Mouse (Mus musculus) cortical plate, adult 2 months (tissue): ENCODE measurements around the gene Dnm1. TPM values are rescaled to one million over a fixed set of nuclear protein-coding genes. Genes with fewer than 3 reads are reported as not detected.

Experiments used
- H3K27ac ChIP-seq: fragments of 200-500 bp; 2 replicates; pipeline ENCODE4 v1.5.1; 2012; ENCODE audit warnings: low read length, control low read depth, inconsistent platforms; ENCODE audit not compliant: insufficient read depth
- H3K4me1 ChIP-seq: fragments of 200-500 bp; 2 replicates; pipeline ENCODE4 v1.6.1; 2011; ENCODE audit warnings: low read length; ENCODE audit not compliant: control insufficient read depth, insufficient read depth
- H3K4me3 ChIP-seq: fragments of 200-500 bp; 2 replicates; pipeline ENCODE4 v1.5.1; 2011; ENCODE audit warnings: mild to moderate bottlenecking, low read length, control low read depth; ENCODE audit not compliant: insufficient read depth
- CTCF ChIP-seq: fragments of 200-500 bp; IDR thresholded peaks from 2 replicates; pipeline ENCODE4 v1.5.1; 2011; ENCODE audit warnings: mild to moderate bottlenecking, control low read depth, low read length; ENCODE audit not compliant: insufficient read depth; ENCODE audit errors: extremely low read depth
- POLR2A ChIP-seq: fragments of 200-500 bp; IDR thresholded peaks from 2 replicates; pipeline ENCODE4 v1.6.1; 2011; ENCODE audit warnings: mild to moderate bottlenecking, low read length, control low read depth; ENCODE audit not compliant: insufficient read depth; ENCODE audit errors: extremely low read depth
- polyA plus RNA-seq: library from polyadenylated mRNA; depleted of rRNA; stranded (reverse); fragments of >200 nt; gene quantifications from 2 replicates; pipeline ENCODE4 v1.2.3, GENCODE M21; 2012; rRNA removed

The Dnm1 gene
- polyA plus RNA-seq, result 1,325 and 1,395 TPM in 2 replicates

DNA sequence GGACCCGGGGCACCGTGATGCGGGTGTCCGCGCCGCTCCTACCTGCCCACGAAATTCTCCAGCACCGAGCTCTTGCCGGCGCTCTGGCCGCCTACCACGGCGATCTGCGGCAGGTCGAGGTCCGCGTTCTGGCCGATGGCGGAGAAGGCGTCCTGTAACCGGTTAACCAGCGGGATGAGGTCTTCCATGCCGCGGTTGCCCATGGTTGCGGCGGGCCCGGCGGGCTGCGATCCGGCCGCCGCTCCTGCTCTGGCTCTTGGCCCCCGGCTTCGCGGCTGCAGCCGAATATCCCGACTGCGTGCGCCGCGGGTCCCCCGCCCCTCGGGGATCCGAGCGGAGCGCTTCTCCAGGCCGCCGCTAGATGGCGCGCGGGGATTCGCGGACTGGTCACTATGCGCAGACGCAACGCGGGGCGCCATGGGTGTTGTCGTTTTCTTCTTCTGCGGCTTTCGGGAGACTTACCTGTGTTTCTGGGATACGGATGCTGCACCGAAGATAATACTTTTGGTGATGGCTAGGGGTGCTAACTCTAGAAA, at the start of gene Dnm1:
TSS of gene Dnm1 (minus strand) at position 332 of the 536 bp plus-strand sequence.
- H3K4me3 ChIP-seq, result peak within 1 kb of the TSS; percentile 88

DNA sequence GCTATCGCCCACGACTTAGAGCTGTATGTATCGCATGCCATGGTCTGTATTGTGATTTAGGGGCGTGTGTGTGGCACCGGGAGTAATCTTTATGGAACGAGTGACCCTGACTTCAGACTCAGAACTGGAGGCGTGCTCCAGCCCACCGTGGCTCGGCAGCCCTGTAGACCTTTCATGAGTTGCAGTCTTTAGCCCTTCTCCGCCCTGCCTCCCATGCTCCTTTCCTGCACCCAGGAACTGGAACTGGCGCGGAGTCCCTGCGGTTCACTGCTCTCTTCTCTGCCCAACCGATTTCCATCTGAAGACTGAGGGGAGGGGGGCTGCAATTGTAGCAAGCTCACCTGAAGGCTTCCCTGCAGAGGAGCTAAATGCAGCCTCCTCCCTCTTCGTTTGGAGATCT, 43.6 kb upstream of the Dnm1 start:
- Histone ChIP-seq H3K27ac (peak overlapping the region; percentile 22; the same call in 1 of the 2 replicates), H3K4me3 (peak overlapping the region; percentile 97), H3K4me1 (peaks cover 1% of the 10 kb centered on the region)
- TF ChIP-seq POLR2A, result no peak
- no peak for TF ChIP-seq CTCF

More for the DNA sequence above, at the start of gene Dnm1:
- Histone ChIP-seq H3K27ac (peak within 1 kb of the TSS; percentile 97), H3K4me1 (peaks cover 5% of the 10 kb centered on the region)
- TF ChIP-seq CTCF, result peak; percentile 60
- TF ChIP-seq POLR2A, result peak; percentile 53; the same call in 1 of the 2 replicates

DNA sequence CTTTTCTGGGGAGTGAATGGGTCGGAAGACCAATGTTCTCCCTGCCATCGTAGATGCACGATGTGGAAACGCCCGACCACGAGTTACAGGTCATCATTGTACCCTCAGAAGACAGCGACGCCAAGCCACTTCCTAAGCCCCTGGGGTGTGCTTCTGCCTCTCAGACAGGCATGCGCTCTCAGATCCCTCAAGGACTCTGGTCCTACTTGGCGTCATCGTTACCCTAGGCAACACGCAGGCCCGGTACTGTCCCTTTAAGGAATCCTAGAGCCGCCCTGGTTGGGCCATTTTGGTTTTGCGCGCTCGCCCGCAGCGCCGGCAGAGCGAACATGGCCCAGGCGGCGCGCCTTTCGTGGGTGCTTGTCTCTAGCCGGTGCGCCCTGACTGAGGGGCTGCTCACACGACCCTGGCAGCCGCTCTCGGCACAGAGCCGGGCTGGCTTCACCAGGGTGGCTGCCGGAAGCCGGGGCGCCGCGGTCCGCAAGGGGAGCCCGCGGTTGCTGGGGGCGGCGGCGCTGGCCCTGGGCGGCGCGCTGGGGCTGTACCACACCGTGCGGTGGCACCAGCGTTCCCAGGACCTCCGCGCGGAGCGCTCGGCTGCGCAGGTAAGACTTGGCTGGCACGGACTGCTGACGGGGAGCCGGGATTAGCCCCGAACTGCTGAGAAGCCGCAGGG, 42.9 kb upstream of the Dnm1 start:
- Histone ChIP-seq H3K27ac (peak overlapping the region; percentile 76), H3K4me1 (peaks cover 1% of the 10 kb centered on the region)
- TF ChIP-seq CTCF (no peak), POLR2A (peak; percentile 84; the same call in 1 of the 2 replicates)

DNA sequence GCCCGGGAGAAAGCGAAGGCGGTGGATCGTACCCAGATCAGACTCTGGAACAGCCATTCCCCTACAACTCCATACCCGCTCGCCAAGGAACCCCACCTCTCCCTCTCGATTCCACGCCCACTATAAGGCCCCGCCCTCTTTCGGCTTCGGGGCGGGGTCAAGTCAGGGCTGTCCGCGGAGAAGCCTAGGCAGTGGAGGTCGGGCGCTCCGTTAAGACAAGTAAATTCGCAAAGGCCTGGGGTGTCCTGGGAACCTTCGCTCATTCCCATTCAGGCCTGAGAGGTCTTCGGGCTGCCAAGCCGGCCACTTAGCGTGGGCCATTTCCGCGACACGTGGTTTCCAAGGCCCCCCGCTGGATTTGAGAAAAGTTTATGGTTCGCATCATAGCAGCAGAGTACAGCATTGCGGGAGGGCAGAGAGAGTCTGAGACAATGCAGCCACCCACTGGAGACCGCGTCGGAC, 42.4 kb upstream of the Dnm1 start, which contains the start of gene Ptges2:
TSS of gene Ptges2 (plus strand) at position 413 of the 462 bp plus-strand sequence.
- Histone ChIP-seq H3K27ac (peak within 1 kb of the TSS; percentile 76), H3K4me1 (peaks cover 1% of the 10 kb centered on the region), H3K4me3 (peak within 1 kb of the TSS; percentile 97)
- peak; percentile 61; the same call in 1 of the 2 replicates for TF ChIP-seq POLR2A
- TF ChIP-seq CTCF, result no peak

More for the DNA sequence above, 42.9 kb upstream of the Dnm1 start:
- H3K4me3 ChIP-seq, result peak overlapping the region; percentile 97

DNA sequence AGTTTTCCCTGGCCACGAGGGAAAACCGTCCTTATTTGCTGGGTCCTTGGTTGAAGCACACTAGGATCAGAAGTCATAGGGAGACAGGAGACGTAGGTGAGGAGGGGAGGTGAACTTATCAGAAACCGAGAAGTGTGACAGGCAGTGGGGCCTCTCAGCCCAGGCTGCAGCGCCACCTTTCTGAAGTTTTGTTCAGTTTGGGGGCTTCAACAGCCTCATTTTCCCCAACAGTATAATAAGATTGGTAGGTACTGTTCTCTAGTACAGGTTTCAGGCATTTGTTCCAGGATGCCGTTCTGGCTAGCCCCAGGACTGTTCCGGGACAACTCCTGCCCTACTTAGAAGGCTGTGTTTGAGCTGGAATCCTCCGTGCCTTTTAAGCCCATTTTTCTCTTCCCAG, 41.8 kb upstream of the Dnm1 start:
- TF ChIP-seq CTCF, result peak; percentile 24; the same call in 1 of the 2 replicates
- no peak for TF ChIP-seq POLR2A
- Histone ChIP-seq H3K4me3 (peak overlapping the region; percentile 97), H3K4me1 (peaks cover 1% of the 10 kb centered on the region), H3K27ac (no peak overlapping the region)

DNA sequence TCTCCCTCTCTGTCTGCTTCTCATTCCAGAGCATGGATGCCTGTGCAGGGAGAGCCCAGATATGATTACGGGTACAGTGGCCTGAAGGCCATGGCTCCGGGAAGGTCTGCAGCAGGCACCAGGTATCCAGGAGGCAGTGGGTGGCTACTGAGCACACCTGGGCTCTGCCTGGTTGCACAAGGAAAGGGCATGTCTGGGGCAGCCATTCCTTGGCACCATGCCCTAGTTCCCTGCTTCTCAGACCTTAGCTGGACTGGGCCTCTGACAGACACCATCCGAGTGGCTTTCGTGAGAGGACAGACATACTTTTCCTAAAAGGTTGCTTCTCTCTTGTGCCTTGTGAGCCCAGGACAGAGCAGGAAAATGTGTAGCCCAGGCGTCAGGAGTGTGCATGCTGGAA, 38.9 kb upstream of the Dnm1 start:
- Histone ChIP-seq H3K27ac (no peak overlapping the region), H3K4me1 (no peaks in the 10 kb centered on the region), H3K4me3 (no peak overlapping the region)
- TF ChIP-seq POLR2A, result no peak

DNA sequence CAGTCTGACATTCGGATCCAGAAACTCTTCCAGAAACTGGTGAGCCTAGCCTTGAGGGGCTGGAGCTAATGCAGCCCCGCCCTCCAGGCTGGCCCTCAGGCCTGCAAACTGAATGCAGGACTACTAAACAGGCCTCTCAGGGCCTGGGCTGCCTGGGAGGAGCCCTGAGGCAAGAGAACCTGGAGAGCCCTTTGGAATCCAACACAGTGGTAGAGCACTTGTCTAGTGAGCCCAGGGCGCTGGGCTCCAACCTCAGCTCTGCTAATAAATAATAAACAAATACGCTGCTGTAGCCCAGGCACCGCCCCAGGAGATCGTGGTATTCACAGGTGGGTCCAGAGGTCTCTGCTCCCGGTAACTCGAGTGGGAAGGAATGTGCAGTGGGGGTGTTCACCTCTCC, 37.7 kb upstream of the Dnm1 start:
- Histone ChIP-seq H3K4me3 (no peak overlapping the region), H3K27ac (no peak overlapping the region), H3K4me1 (no peaks in the 10 kb centered on the region)
- TF ChIP-seq CTCF (no peak), POLR2A (no peak)

DNA sequence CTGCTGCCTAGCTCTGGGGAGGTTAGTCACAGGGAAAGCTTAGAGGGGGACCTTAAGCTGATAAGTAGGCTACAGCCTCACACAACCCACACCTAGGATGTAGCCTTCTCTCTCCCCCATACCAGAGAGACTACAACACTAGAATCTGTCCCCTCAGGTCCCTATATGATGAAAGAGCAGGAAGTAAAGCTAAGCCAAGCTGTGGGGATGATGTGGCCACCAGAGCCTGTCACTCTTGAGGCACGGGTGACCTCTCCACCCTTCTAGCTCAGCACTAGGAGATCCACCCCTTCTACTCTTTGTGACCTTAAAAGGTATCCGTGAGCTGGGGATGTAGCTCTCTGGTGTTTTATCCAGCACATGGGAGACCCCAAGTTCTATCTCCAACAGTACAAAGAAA, 36.0 kb upstream of the Dnm1 start:
- Histone ChIP-seq H3K4me1 (no peaks in the 10 kb centered on the region), H3K4me3 (no peak overlapping the region), H3K27ac (no peak overlapping the region)
- TF ChIP-seq CTCF, result no peak
- no peak for TF ChIP-seq POLR2A

DNA sequence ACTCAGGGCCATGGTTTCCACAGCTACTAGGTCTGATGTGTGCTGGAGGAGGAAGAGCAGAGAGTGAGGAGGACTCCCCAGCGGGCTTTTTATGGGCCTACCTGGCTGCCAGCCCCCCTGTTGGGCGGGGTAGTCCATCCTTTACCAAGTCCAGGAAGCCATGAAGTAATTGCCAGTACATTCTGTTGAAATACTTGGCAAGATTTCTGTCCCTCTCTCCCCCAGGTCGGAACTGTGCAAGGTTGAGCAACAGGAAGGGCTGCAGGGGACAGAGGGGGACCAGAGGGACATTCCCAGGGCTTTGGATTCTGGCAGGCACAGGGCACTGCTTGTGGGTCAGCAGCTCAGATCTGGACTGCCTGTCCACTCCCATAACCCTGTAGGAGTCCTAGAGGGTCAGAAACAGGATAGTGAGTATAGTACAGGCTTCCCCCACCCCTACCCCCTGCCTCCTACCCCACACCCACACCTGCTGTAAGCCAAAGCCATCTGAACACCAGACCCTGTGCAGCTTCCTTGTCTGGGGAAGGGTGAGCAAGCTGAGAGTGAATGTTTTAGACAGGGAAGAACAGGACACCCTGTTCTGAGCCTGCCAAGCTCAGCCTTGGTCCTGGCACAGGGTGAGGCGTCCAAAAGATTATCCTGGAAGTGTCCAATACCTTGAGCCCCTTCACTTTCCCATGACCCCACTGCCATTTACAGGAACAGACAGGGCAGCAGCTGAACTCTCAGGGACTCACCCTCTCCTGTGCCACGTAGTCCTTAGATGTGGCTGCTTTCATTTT, 34.8 kb upstream of the Dnm1 start, which contains the start of gene Lcn2:
TSS of gene Lcn2 (minus strand) at position 547 of the 785 bp plus-strand sequence.
- Histone ChIP-seq H3K4me3 (no peak within 1 kb of the TSS), H3K27ac (no peak within 1 kb of the TSS), H3K4me1 (no peaks in the 10 kb centered on the region)
- TF ChIP-seq POLR2A (no peak), CTCF (no peak)
